Mouse (Mus musculus) urinary bladder, postnatal 10 days (tissue): ENCODE results near the gene Cdk2.

Experiments used
- DNase-seq: peaks from one replicate; pipeline ENCODE4 v3.0.0; 2022; ENCODE audit warnings: low spot score

Cdk2 gene

DNA sequence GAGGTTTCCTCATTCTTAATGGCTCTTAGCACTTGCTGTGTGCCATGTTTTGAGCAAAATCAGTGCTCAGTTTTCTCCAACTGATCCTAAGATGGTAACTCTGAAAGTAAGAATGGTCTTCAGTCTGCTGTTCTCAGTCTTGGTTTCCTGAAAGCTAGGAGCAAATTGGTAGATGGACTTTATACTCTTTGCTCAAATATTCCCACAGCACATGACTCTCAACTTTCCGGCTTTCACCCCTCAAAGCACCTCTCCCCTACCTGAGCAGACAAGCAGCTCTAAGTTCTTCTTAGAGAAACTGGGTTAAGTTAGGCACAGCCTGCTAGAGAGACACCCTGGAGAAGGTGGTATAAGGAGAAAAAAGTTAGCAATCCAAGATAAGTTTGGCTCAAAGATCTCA is 48.1 kb downstream of the Cdk2 start:
- DNase-seq, result no peak

GRCm38 (mm10) chr10:128655254-128655653 is 49.6 kb downstream of the Cdk2 start:
- DNase-seq, result no peak

- no peak for DNase-seq
These were observed 51.0 kb downstream of the Cdk2 start for GRCm38 (mm10) chr10:128653866-128654265.
